ENCODE assay signal across 17 mouse cellular contexts in genomic region chr4:130177536-130177935, GRCm38 (mm10). TPM values are rescaled to one million over a fixed set of nuclear protein-coding genes. Genes with fewer than 3 reads are reported as not detected.
A peak's percentile ranks its signal among the peaks of the same experiment; 100 is the strongest.
DNase-seq lines count a peak whose midpoint lies in the region; ATAC-seq and TF ChIP-seq lines count a peak whose summit lies in the region.
"Had no signal": no experiment of that assay in that cellular context is flagged by ENCODE, and none has a peak within 500 bp of the region (broad histone marks: within the 10 kb centered on the region; RNA-seq: fewer than 3 reads in every experiment).

No protein-coding gene starts in this region.

- no peak overlapping the region for H3K4me2 ChIP-seq in forebrain, embryonic 16.5 days (ENCODE audit: low read length)
- H3K4me2 ChIP-seq in kidney, embryonic 16.5 days (replicated peaks; ENCODE audit: low read depth, low read length), result no peak overlapping the region
- H3K4me2 ChIP-seq in midbrain, postnatal 0 days (ENCODE audit: low read depth, low read length, poor library complexity, severe bottlenecking), result no peak overlapping the region
- H3K4me2 ChIP-seq: midbrain, embryonic 13.5 days had no signal

- no peak for ATAC-seq in forebrain, embryonic 16.5 days
- no peak for ATAC-seq in kidney, embryonic 16.5 days (ENCODE audit: low FRiP score, low TSS enrichment)
- ATAC-seq in midbrain, postnatal 0 days (ENCODE audit: low FRiP score), result no peak
- ATAC-seq: midbrain, embryonic 13.5 days had no signal

- H3K36me3 ChIP-seq in forebrain, embryonic 10.5 days (replicated peaks), result no peaks in the 10 kb centered on the region
- H3K36me3 ChIP-seq in forebrain, embryonic 16.5 days (ENCODE audit: control insufficient read depth, insufficient read depth), result no peaks in the 10 kb centered on the region
- H3K36me3 ChIP-seq in kidney, embryonic 16.5 days (ENCODE audit: insufficient read depth, low read length), result no peaks in the 10 kb centered on the region
- no peaks in the 10 kb centered on the region for H3K36me3 ChIP-seq in midbrain, postnatal 0 days (ENCODE audit: insufficient read depth, low read length)
- H3K36me3 ChIP-seq: G1E; midbrain, embryonic 13.5 days had no signal

- H3K9ac ChIP-seq in forebrain, embryonic 16.5 days (replicated peaks; ENCODE audit: low read depth, low read length), result no peak overlapping the region
- H3K9ac ChIP-seq in kidney, embryonic 16.5 days (replicated peaks; ENCODE audit: low read length), result peak overlapping the region; percentile 31; the same call in 1 of the 2 replicates
- no peak overlapping the region for H3K9ac ChIP-seq in midbrain, postnatal 0 days (replicated peaks; ENCODE audit: low read length, poor library complexity, severe bottlenecking)
- H3K9ac ChIP-seq: midbrain, embryonic 13.5 days had no signal

- DNase-seq in forebrain, embryonic 10.5 days (ENCODE audit: extremely low spot score, low spot score), result no peak
- peak; percentile 48 for DNase-seq in kidney, adult 18-20 months
- DNase-seq in kidney, postnatal 14 days, result no peak
- DNase-seq in B cell, adult 2 months, result no peak
- no peak for DNase-seq in midbrain, postnatal 0 days (ENCODE audit: low spot score)
- DNase-seq: liver; right cerebral cortex, postnatal 14 days had no signal

- peaks cover 50% of the 10 kb centered on the region for H3K27me3 ChIP-seq in forebrain, embryonic 10.5 days (ENCODE audit: poor library complexity, severe bottlenecking)
- peaks cover 24% of the 10 kb centered on the region for H3K27me3 ChIP-seq in forebrain, embryonic 16.5 days (replicated peaks; ENCODE audit: control insufficient read depth, insufficient read depth, low read length)
- 0 out of 2 replicates have a peak, but pooled peaks cover 5% of the 10 kb centered on the region for H3K27me3 ChIP-seq in kidney, embryonic 16.5 days (ENCODE audit: insufficient read depth, low read length)
- peaks cover 24% of the 10 kb centered on the region for H3K27me3 ChIP-seq in midbrain, postnatal 0 days (ENCODE audit: insufficient read depth, low read length)

- H3K4me3 ChIP-seq in forebrain, embryonic 10.5 days, result no peak overlapping the region
- no peak overlapping the region for H3K4me3 ChIP-seq in forebrain, embryonic 16.5 days (replicated peaks; ENCODE audit: low read length)
- H3K4me3 ChIP-seq in brown adipose tissue, adult 24 weeks (ENCODE audit: insufficient read depth, low read depth, low read length), result no peak overlapping the region
- no peak overlapping the region for H3K4me3 ChIP-seq in kidney, embryonic 16.5 days (ENCODE audit: low read length)
- H3K4me3 ChIP-seq in midbrain, postnatal 0 days (ENCODE audit: low read depth, low read length), result no peak overlapping the region
- H3K4me3 ChIP-seq: midbrain, embryonic 13.5 days had no signal

- peak overlapping the region; percentile 35; the same call in 1 of the 2 replicates for H3K27ac ChIP-seq in forebrain, embryonic 10.5 days
- no peak overlapping the region for H3K27ac ChIP-seq in forebrain, embryonic 16.5 days (ENCODE audit: low read length)
- peak overlapping the region; percentile 98 for H3K27ac ChIP-seq in brown adipose tissue, adult 24 weeks (replicated peaks; ENCODE audit: low read depth, low read length)
- peak overlapping the region; percentile 71 for H3K27ac ChIP-seq in kidney, embryonic 16.5 days (ENCODE audit: low read length)
- H3K27ac ChIP-seq in midbrain, postnatal 0 days (ENCODE audit: low read depth, low read length), result no peak overlapping the region
- H3K27ac ChIP-seq: midbrain, embryonic 13.5 days had no signal

- no peak for TF ChIP-seq CTCF in midbrain, postnatal 0 days (IDR thresholded peaks at IDR 0.05)

- no peaks in the 10 kb centered on the region for H3K9me3 ChIP-seq in forebrain, embryonic 10.5 days
- no peaks in the 10 kb centered on the region for H3K9me3 ChIP-seq in forebrain, embryonic 16.5 days (ENCODE audit: control insufficient read depth, low read length)
- H3K9me3 ChIP-seq in kidney, embryonic 16.5 days (ENCODE audit: low read length), result no peaks in the 10 kb centered on the region
- no peaks in the 10 kb centered on the region for H3K9me3 ChIP-seq in midbrain, postnatal 0 days (ENCODE audit: low read length)
- H3K9me3 ChIP-seq: G1E; midbrain, embryonic 13.5 days had no signal

- 61% methylated on average over 7 of the region's 7 CpGs for WGBS in forebrain, embryonic 10.5 days
- 52% methylated on average over 7 of the region's 7 CpGs for WGBS in forebrain, embryonic 16.5 days
- 54% methylated on average over 7 of the region's 7 CpGs for WGBS in kidney, embryonic 16.5 days
- 63% methylated on average over 7 of the region's 7 CpGs for WGBS in midbrain, postnatal 0 days

- peaks cover 49% of the 10 kb centered on the region for H3K4me1 ChIP-seq in forebrain, embryonic 10.5 days
- peaks cover 12% of the 10 kb centered on the region for H3K4me1 ChIP-seq in forebrain, embryonic 16.5 days (replicated peaks; ENCODE audit: control insufficient read depth, insufficient read depth, low read length)
- peaks cover 26% of the 10 kb centered on the region for H3K4me1 ChIP-seq in brown adipose tissue, adult 24 weeks (ENCODE audit: control insufficient read depth, insufficient read depth, insufficient read length, low read length)
- H3K4me1 ChIP-seq in kidney, embryonic 16.5 days (ENCODE audit: insufficient read depth, low read length), result peaks cover 59% of the 10 kb centered on the region
- H3K4me1 ChIP-seq in midbrain, postnatal 0 days (ENCODE audit: insufficient read depth, low read length), result no peaks in the 10 kb centered on the region

RNA-seq across cellular contexts. Expression of gene Tinagl1, which starts 2.6 kb away (rescaled TPM):
- 7.2 and 7.6 TPM in 2 replicates for polyA plus RNA-seq in forebrain, embryonic 10.5 days (2016; fragmentation: Nextera tagmentation; extraction: Ambion mirVana)
- 4.7 TPM in 2 replicates for polyA plus RNA-seq in forebrain, embryonic 16.5 days (2015; fragmentation: Nextera tagmentation; extraction: Ambion mirVana)
- polyA plus RNA-seq in brown adipose tissue, adult 24 weeks (2012; ENCODE audit: insufficient read depth, insufficient read length, missing spikeins), result 30.1 and 32.4 TPM in 2 replicates
- 71.2 and 93.4 TPM in 2 replicates for polyA plus RNA-seq in kidney, embryonic 16.5 days (2015; fragmentation: Nextera tagmentation; extraction: Ambion mirVana)
- 7.2 and 7.5 TPM in 2 replicates for total RNA-seq in midbrain, postnatal 0 days (2014; rRNA removed)
- polyA plus RNA-seq in midbrain, postnatal 0 days (2015; fragmentation: Nextera tagmentation; extraction: Ambion mirVana), result 2.9 and 4.3 TPM in 2 replicates

RNA-seq across cellular contexts. Expression of gene Hcrtr1, which starts 38.4 kb away (rescaled TPM):
- 0.32 and 0.36 TPM in 2 replicates for polyA plus RNA-seq in forebrain, embryonic 10.5 days (2016; fragmentation: Nextera tagmentation; extraction: Ambion mirVana)
- polyA plus RNA-seq in forebrain, embryonic 16.5 days (2015; fragmentation: Nextera tagmentation; extraction: Ambion mirVana), result 0.30 and 0.81 TPM in 2 replicates
- polyA plus RNA-seq in brown adipose tissue, adult 24 weeks (2012; ENCODE audit: insufficient read depth, insufficient read length, missing spikeins), result not detected in 2 replicates
- polyA plus RNA-seq in kidney, embryonic 16.5 days (2015; fragmentation: Nextera tagmentation; extraction: Ambion mirVana), result 0.19 and 0.31 TPM in 2 replicates
- 14.5 and 20.4 TPM in 2 replicates for total RNA-seq in midbrain, postnatal 0 days (2014; rRNA removed)
- 13.9 and 16.7 TPM in 2 replicates for polyA plus RNA-seq in midbrain, postnatal 0 days (2015; fragmentation: Nextera tagmentation; extraction: Ambion mirVana)
- total RNA-seq: common myeloid progenitor, adult 5-6 weeks; G1E had no signal
- polyA plus RNA-seq: G1E had no signal

RNA-seq across cellular contexts. Expression of gene Gm853, which starts 44.7 kb away (rescaled TPM):
- not detected in 2 replicates for polyA plus RNA-seq in forebrain, embryonic 10.5 days (2016; fragmentation: Nextera tagmentation; extraction: Ambion mirVana)
- 0.09 and 0.20 TPM in 2 replicates for polyA plus RNA-seq in forebrain, embryonic 16.5 days (2015; fragmentation: Nextera tagmentation; extraction: Ambion mirVana)
- polyA plus RNA-seq in brown adipose tissue, adult 24 weeks (2012; ENCODE audit: insufficient read depth, insufficient read length, missing spikeins), result not detected in 2 replicates
- polyA plus RNA-seq in kidney, embryonic 16.5 days (2015; fragmentation: Nextera tagmentation; extraction: Ambion mirVana), result 1.2 and 2.6 TPM in 2 replicates
- 0.49 TPM in 1 of 2 replicates, not detected in the other for total RNA-seq in midbrain, postnatal 0 days (2014; rRNA removed)
- polyA plus RNA-seq in midbrain, postnatal 0 days (2015; fragmentation: Nextera tagmentation; extraction: Ambion mirVana), result not detected in 2 replicates
- total RNA-seq: common myeloid progenitor, adult 5-6 weeks; gastrocnemius, adult 8-10 months had no signal
- polyA plus RNA-seq: forebrain, embryonic 11.5 days; G1E; neural tube, embryonic 14.5 days; stomach, embryonic 14.5 days had no signal

Comparison
In these comparisons a context has a peak if more than half of its experiments do, and no peak if none do; other contexts are left out.
1. H3K27ac ChIP-seq: peak in forebrain, embryonic 10.5 days (single experiment), brown adipose tissue, adult 24 weeks (single experiment) and kidney, embryonic 16.5 days (single experiment); none in forebrain, embryonic 16.5 days (single experiment) and midbrain, postnatal 0 days (single experiment).